Mouse (Mus musculus) neutrophil, adult 83 days (primary cell): ENCODE results near the gene Dimt1. TPM values are rescaled to one million over a fixed set of nuclear protein-coding genes. Genes with fewer than 3 reads are reported as not detected.

Experiments
- total RNA-seq, 2 experiments: library from RNA; stranded (reverse); gene quantifications; one replicate each; pipeline ENCODE4 v1.2.4; 2023

The Dimt1 gene
- total RNA-seq = 1 to 10 TPM; 7.0 to 7.7 TPM

DNA sequence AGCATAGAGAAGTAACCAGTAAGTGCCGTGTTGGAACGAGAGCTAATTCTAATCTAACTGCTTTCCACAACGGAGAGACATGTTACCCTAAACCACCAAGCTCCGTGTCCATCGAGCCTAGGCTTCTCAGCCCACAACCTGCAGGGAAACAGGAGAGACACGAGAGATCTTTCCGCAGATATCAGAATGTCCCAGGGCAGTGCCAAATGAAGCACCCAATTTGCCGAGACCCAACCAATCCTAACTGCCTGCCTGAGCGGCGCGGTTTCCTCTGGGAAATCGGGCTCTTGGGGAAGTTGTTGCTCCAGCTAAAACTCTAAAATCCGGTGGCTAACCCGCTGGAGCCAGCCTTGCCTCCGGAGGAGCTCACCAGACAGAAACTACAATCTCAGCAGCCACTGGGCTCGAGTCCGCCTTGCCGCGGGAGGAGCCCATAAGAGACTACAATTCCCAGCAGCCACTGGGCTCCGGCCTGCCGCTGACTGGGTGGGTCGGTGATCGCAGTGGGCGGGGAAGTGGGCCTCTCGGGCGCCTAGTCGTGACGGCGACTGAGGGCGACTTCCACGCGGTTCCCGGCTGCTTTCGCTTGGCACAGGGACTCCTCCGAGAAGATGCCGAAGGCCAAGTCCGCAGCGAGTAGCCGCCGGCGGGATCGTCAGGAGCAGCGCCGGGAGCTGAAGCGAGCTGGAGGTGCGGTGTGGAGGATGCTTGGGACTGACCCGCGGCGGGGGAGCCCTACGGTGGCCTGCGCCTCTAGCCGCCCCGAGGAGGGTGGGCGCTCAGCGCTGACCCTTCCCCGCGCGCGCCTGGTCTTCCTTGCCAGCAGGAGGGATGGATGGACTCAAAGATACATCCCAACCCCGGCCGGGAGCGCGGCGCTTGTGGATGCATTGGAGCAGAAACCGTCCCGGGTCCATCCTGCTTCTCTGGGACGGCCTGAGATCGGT lies at the start of gene Dimt1:
Gene Dimt1, plus strand, starts transcription at position 534 of the 947 bp plus-strand sequence.

DNA sequence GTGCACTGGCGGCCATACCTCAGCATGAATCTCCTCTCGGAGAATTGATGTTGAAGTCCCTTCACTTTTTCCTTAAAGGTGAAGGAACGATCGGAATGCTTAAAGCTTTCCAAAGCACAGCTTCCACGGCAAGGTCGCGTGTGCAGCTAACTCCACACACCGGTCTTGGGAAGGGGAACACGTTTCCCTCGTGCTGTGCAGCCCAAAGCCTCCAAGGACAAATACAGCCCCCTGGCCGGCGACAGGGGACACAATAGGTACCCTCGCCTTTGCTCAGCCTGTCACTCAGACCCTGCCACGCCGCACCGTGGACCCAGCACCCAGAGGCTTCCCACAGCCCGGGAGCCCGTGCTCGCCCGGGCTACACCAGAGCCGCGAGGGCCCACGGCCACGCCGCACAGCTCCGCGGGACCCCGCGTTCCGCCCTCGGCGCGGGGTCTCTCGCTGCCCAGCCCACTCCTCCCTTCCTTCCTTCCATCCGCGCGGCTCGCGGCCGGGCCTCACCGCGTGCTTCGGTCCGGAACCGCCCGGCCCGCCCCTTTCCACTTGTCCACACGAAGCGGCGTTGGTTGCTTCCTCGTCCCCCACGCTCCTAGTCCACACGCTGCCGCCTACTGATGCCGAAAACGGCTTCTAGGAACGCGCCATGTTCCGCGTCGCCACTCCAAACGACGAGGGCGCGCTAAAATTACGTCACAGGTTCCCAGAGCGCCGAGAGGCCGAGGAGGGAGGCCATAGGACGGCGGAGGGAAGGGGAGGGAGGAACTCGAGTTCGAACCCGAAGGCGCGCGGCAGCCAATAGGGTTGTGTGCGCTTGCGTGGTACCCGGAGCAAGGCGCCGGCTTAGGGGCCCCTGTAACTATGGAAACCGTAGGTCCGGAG lies 10.4 kb upstream of the Dimt1 start, which contains the start of gene Ipo11:
Gene Ipo11, minus strand, starts transcription at position 703 of the 882 bp plus-strand sequence.

Other genes starting within 250 kb of the Dimt1 start
- gene Ipo11, start 10.2 kb upstream of the Dimt1 start, total RNA-seq = 10 to 100 TPM; 18.0 to 21.8 TPM
- 10 to 100 TPM; 59.6 to 69.2 TPM for gene Kif2a, start 75.0 kb downstream of the Dimt1 start, total RNA-seq